Mouse (Mus musculus) gastrocnemius, adult 2 months (tissue): ENCODE results near the gene Haus7. TPM values are rescaled to one million over a fixed set of nuclear protein-coding genes. Genes with fewer than 3 reads are reported as not detected.
"Not testable (repeated sequence)": the region's sequence is repeated elsewhere in the genome, so short reads cannot be mapped to it uniquely, and the experiment has no call there.

ENCODE experiments used
- DNase-seq: peaks from one replicate; pipeline ENCODE4 v3.0.0; 2022
- H3K27ac ChIP-seq: fragments of 200-600 bp; 2 replicates; pipeline ENCODE4 v1.8.1; 2022; ENCODE audit warnings: mild to moderate bottlenecking
- H3K4me3 ChIP-seq: fragments of 200-600 bp; 2 replicates; pipeline ENCODE4 v1.8.1; 2022; ENCODE audit warnings: mild to moderate bottlenecking, moderate library complexity
- CTCF ChIP-seq: fragments of 200-600 bp; IDR thresholded peaks from 2 replicates; pipeline ENCODE4 v1.8.1; 2022; ENCODE audit warnings: antibody characterized with exemption, mild to moderate bottlenecking, moderate library complexity
- intact Hi-C: fragments of 180-260 bp; cut with DNase I; formaldehyde crosslinking; loops from one replicate; pipeline ENCODE4 v1.15.1; 2025
- long read RNA-seq, 2 experiments: library from polyadenylated mRNA; stranded (forward); transcript quantifications; one replicate each; pipeline ENCODE4 v2.0.0; 2021
- total RNA-seq, 2 experiments: library from RNA; stranded (reverse); gene quantifications; 2 replicates each; pipeline ENCODE4 v1.2.3; 2021

Gene Haus7
- total RNA-seq = 10 to 100 TPM in 1 of 2 experiments, 1 to 10 TPM in 1; 9.3 to 10.7 TPM
- long read RNA-seq, experiment 1, partial matches to known transcripts = 0 of 6 reads
- long read RNA-seq, experiment 1, other reads (novel, unspliced or antisense) = 2 of 6 reads
- long read RNA-seq, experiment 2, transcript Haus7-201 (10 exons, 1,380 nt) = major isoform, 10 of 14 reads
- long read RNA-seq, experiment 2, partial matches to known transcripts = 0 of 14 reads
- long read RNA-seq, experiment 2, other reads (novel, unspliced or antisense) = 1 of 14 reads

- peak within 1 kb of the TSS; percentile 79 for H3K4me3 ChIP-seq
- peak within 1 kb of the TSS; percentile 79 for H3K27ac ChIP-seq
- TF ChIP-seq CTCF = peak; percentile 66
- intact Hi-C loops = no loop called here
- DNase-seq = peak; percentile 94
Observed at GRCm38 (mm10) chrX:73458877-73459392, at the start of gene Haus7. Gene Haus7 (minus strand): TSS chrX:73459044.

GRCm38 (mm10) chrX:73506577-73506976 is 47.7 kb upstream of the Haus7 start:
- Histone ChIP-seq H3K4me3 (no peak overlapping the region), H3K27ac (no peak overlapping the region)
- DNase-seq = no peak
- TF ChIP-seq CTCF = no peak
- intact Hi-C loops = no loop called here

GRCm38 (mm10) chrX:73505130-73505735 is 46.4 kb upstream of the Haus7 start:
- DNase-seq = no peak
- H3K27ac ChIP-seq = no peak overlapping the region
- TF ChIP-seq CTCF = no peak
- intact Hi-C loops = no loop called here
- H3K4me3 ChIP-seq = no peak overlapping the region

- H3K27ac ChIP-seq = peak overlapping the region; percentile 87
- intact Hi-C loops = no loop called here
- TF ChIP-seq CTCF = no peak
- peak; percentile 87 for DNase-seq
- H3K4me3 ChIP-seq = no peak overlapping the region
Observed at GRCm38 (mm10) chrX:73496746-73497145, 37.9 kb upstream of the Haus7 start.

- DNase-seq = peak; percentile 51
- intact Hi-C loops = loop anchor here (1.0 to 5.0 kb wide), 3 partner anchors 41 to 439 kb away; no protein-coding TSS in a partner anchor
- H3K4me3 ChIP-seq, H3K27ac ChIP-seq: not testable (repeated sequence)
- peak; percentile 55 for TF ChIP-seq CTCF
Observed at GRCm38 (mm10) chrX:73493567-73493966, 34.7 kb upstream of the Haus7 start.

- TF ChIP-seq CTCF = peak; percentile 13; the same call in 1 of the 2 replicates
- no peak overlapping the region for H3K27ac ChIP-seq
- peak; percentile 24 for DNase-seq
- H3K4me3 ChIP-seq = no peak overlapping the region
- intact Hi-C loops = loop anchor here (5.0 kb wide), 1 partner anchor 179 kb away; no protein-coding TSS in a partner anchor
Observed at GRCm38 (mm10) chrX:73490804-73491203, 32.0 kb upstream of the Haus7 start.

GRCm38 (mm10) chrX:73490186-73490585 is 31.3 kb upstream of the Haus7 start:
- no peak overlapping the region; the same call in 1 of the 2 replicates for H3K27ac ChIP-seq
- no peak for TF ChIP-seq CTCF
- H3K4me3 ChIP-seq = no peak overlapping the region
- intact Hi-C loops = loop anchor here (5.0 kb wide), 1 partner anchor 178 kb away; no protein-coding TSS in a partner anchor
- peak; percentile 53 for DNase-seq

GRCm38 (mm10) chrX:73486920-73487319 is 28.1 kb upstream of the Haus7 start:
- H3K27ac ChIP-seq = peak overlapping the region; percentile 58
- TF ChIP-seq CTCF = no peak
- no peak overlapping the region for H3K4me3 ChIP-seq
- intact Hi-C loops = no loop called here
- DNase-seq = peak; percentile 66

- Histone ChIP-seq H3K27ac (peak overlapping the region; percentile 79; the same call in 1 of the 2 replicates), H3K4me3 (peak overlapping the region; percentile 67)
- TF ChIP-seq CTCF = no peak
- no peak for DNase-seq
- intact Hi-C loops = no loop called here
Observed at GRCm38 (mm10) chrX:73484870-73485269, 26.0 kb upstream of the Haus7 start.

- intact Hi-C loops = no loop called here
- H3K27ac ChIP-seq = peak overlapping the region; percentile 79
- H3K4me3 ChIP-seq = peak overlapping the region; percentile 67
- no peak for DNase-seq
- TF ChIP-seq CTCF = no peak
Observed at GRCm38 (mm10) chrX:73484076-73484475, 25.2 kb upstream of the Haus7 start.

GRCm38 (mm10) chrX:73483484-73483810 is 24.6 kb upstream of the Haus7 start, which contains the start of gene Bgn:
Gene Bgn (plus strand): TSS chrX:73483602.
- Histone ChIP-seq H3K27ac (peak within 1 kb of the TSS; percentile 79), H3K4me3 (peak within 1 kb of the TSS; percentile 67)
- no peak for DNase-seq
- intact Hi-C loops = no loop called here
- no peak for TF ChIP-seq CTCF

GRCm38 (mm10) chrX:73482643-73483483 is 24.0 kb upstream of the Haus7 start:
- peak overlapping the region; percentile 79 for H3K27ac ChIP-seq
- intact Hi-C loops = no loop called here
- TF ChIP-seq CTCF = no peak
- no peak for DNase-seq
- H3K4me3 ChIP-seq = peak overlapping the region; percentile 67
